Mouse (Mus musculus) brain, embryonic 18.5 days (tissue): Measurements from ENCODE around the gene Il16.

ENCODE experiments used
- DNase-seq: peaks from one replicate; pipeline ENCODE4 v3.0.0-alpha.2; 2012; ENCODE audit warnings: low read depth, low spot score

The Il16 gene

DNA sequence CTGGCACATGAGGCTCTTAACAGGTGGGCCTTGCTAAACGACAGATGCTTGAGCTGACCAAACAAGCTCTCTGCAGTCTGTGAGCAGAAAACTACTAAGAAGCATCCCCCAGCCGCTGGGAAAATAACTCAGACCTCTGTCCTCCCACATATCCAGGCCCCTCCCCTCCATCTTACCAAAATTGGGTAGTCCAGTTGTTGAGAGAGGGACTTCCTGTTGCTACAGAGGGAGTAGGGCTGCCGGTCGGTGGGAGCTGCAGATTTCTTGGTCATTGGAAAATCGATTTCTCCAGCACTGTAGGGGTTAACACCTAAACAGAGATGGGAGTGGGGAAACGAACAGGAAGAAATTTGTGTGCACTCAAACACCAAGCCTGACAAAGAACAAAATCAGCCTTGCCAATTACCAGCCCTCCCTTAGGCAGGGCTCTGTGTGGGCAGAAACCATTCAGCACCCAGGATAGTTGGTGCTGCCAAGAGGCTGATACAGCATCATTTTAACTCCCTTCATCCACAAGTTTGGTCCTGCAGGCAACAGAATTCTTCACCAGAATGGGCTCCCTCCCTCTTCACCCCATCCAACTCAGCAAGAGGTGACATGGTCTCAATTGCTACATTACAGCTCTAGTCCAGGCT lies 62.8 kb downstream of the Il16 start:
- no peak for DNase-seq

DNA sequence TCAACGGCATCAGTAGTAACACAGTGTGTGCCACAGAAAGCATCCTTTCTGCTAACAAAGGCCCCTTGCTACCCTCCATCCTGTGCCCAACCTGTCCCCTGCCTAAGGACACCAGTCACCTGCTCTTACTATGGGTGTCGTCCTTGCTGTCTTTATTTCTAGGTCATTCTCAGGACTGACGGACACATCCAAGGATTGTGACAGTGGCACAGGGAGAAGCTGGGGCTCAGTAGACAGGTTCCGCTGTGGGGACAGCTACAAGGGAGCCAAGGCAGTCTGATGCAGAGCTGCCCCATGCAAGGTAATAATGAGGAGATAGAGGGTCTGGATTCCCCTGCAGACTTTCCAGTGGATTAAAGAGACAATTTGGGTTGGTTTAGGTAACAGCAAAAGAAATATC lies 67.0 kb downstream of the Il16 start:
- no peak for DNase-seq

DNA sequence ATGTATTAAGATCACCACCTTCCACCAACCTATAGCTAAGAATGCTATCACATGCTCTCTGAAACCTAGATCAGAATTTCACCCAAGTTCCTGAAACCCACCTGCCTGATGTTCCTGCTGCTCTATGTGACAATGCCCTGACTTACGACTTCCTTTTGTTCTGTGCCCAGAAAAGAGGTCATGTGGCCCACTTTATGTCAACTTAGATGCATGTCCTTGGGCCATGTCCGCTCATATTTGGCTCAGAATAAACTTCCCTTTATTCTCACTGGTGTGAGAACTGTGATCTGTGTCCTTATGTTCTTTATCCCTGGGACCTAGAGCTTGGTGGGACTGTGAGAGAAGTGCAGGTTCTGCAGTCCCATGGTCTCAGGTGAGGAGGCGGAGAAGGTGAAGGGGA lies 68.2 kb downstream of the Il16 start:
- DNase-seq = no peak

DNA sequence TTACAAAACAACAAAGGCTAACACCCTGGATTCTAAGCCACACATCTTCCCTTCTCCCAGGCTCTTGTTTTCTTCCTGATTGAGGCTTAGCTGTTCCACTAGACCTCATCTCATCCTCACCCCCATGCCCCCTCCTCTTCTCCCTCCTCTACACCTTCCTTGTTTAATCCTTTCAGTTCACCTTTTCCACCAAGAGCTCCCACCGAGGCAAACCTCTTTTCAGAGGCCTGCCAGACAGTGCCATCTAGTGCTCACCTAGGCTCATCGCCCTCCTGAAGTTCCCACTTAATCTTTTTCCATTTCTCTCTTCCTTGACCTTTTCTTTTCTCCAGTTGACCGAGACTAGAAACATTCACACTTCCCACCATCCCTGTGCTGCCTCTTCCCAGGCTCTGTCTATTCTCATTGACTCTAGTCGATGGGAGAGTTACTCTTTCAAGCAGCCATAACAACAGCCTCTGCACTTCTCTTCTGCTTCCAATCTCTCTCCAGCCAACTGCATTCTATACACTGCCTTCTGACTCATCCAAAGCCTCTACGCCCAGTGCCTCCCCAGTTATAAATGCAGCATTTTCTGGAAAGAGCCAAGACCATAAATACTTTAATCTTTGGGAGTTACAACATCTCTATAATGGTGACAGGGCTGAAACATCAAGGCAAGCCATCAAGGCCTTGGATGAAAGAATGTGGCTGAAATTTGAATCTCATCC lies 69.8 kb downstream of the Il16 start:
- DNase-seq = no peak

DNA sequence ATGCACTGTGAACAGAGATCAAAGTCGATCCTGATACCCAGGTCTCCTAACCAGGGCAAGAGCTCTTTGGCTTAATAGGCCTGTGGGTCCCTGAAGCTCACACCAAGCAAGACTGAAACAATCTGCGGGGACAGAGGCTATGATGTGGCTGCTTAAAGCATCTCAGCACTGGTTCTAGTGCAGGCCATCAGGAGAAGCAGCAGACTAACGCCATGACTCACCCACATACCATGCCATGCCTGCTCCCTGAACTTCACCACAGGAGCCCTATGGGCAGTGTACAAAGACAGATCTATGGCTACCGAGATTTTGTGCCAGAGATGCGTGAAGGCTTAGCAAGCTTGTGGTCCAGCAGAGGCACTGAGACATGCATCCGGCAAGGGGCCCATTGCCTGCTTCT lies 74.0 kb downstream of the Il16 start:
- no peak for DNase-seq

DNA sequence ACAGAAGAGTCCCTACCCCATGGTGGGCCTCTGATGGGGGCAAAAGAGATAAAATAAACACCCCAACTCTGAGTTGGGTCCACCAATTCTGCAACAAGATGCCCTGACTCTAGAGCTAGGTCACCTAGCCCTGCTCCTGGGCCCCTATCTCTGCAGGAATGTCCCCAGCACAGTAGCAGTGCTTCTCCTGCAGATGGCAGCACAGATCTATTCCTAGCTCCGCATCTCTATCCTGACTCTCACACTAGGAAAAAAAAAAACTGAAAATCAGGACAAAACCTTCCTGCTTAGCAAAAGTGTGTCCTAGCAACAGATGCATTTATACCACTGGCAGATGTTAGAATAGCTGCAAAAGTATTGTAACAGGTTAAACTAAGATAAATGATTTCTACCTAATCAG lies 76.8 kb downstream of the Il16 start:
- peak; percentile 22 for DNase-seq

DNA sequence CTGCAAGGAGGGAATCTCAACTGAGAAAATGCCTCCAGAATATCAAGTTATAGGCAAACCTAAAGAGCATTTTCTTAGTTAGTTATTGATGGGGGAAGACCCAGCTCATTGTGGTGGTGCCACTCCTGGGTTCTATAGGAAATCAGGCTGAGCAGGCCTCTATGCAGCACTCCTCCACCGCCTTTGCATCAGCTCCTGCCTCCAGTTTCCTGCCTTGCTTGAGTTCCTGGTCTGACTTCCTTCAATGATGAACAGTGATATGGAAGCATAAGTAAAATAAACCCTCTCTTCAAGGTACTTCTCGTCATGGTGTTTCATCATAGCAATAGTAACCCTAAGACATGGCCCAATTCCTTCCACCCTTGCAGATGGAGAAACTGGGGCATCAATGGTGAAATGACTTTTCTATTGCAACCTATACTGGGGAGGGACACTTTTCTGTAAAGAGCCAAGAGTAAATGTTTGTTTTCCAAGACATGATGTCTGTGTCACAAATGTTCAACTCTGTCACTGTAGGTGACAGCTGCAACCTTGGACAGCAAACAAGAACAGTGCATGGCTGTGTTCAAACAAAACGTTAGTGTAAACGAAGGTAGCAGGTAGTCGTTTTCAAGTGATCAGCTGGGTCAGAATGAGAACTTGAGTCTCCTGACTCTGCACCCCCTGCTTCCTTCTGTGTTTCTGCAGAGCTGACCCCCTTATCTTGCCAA lies 77.4 kb downstream of the Il16 start:
- DNase-seq = no peak

DNA sequence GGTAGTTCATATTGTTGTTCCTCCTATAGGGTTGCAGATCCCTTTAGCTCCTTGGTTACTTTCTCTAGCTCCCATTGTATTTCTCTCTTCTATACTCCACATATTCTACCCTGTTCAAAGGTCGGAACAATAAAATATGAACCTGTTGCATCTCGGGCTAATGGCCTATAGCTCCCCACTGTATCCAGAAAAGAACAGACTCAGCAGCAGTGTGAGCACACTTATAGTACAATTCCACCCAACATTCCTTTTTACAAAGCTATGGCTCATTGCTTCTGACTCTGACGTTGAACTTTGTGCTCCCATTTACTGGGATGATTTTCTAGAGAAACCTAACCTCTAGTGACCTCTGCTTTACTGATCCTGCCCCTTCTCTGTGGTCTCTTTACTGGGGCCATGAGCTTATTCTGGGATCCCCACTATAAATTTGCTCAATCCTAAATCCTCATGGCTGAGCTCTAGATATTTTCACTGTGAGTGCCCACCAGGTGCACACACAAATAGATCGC lies 79.4 kb downstream of the Il16 start:
- DNase-seq = no peak

DNA sequence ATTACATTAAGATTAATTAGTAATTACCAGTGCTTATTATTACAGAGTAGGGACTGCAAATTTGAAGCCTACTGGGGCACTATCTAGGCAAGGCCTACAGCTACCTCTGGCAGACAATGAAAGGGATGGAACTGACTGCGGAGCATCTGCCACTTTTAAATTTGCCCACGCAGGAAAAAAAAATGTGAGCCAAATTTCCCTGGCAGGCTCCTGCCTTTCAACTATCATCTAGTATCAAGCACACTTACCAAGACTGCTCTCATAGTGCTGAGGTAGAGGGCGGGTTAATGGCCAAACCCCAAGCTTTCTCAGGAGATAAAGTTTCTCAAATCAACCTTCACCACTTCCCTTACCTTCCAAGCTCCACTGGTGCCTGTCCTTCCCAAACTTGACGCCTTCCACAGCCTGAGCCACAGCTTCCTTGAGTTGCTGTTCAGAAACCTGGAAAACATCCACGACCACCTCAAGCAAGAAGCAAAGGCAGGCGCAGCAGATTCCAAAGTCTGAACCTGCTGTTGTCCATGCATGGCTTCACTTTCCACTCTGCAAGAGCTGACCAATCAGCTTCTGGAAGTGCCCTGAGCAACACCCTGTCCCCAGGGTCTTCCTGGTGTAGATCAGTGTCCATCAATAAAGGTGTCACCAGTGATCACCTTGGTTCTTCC lies 82.7 kb downstream of the Il16 start:
- no peak for DNase-seq

DNA sequence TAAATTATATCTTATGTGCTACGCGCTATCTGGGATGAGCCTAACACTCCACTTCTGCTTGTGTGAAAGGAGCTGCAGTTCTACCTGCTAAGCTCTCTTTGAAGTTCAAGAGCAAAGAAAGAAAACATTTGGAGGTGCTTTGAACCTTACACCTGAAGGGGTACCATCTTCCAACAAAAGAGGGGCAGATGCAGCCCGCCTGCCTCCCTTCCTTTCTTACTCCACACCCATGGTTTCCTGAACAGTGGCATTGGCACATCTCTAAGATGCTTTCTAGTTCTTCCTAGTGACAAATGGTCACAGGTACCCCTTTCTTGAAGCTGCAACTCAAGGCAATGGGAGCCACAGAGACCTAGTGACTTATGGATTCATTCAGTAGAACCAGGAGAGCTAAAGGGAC lies 83.8 kb downstream of the Il16 start:
- no peak for DNase-seq

DNA sequence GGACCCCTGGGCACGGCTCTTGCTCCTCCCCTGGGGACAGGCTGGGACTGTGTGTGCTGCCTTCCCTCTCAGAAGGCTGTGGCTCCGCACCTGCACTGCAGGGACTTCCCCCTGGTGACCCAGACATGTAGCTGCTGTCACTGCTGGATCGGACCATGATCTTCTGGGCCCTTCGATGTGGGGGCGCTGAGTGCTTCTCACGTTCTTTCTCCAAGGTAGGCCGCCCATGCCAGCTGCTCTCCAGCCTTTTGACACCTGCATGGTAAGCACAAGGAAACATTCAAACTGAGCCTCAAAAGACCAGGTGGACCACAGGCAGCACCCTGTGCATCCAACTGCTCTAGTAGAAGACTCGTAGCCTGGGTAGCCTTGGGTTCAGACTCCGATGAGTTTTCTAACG lies 84.5 kb downstream of the Il16 start:
- DNase-seq = no peak

DNA sequence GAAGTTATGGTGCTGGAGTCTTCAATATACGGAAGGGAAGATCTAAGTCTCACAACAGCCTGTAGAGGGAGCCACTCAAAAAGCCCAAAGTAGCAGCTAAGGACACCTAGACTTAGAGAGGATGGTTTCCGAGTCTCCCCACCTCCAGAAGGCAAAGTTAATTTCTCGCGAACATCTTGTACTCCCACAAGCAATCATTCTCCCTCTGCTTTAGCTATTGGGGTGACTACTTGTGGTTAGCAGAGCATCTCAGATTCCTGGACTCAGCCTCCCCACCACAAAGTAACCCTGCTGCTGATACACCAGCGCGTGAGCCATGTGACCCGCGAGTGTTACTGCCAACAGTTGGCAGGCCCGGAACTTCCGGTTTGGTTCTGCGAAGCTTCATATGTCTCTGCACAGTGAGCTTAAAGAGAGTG lies 85.2 kb downstream of the Il16 start:
- no peak for DNase-seq

DNA sequence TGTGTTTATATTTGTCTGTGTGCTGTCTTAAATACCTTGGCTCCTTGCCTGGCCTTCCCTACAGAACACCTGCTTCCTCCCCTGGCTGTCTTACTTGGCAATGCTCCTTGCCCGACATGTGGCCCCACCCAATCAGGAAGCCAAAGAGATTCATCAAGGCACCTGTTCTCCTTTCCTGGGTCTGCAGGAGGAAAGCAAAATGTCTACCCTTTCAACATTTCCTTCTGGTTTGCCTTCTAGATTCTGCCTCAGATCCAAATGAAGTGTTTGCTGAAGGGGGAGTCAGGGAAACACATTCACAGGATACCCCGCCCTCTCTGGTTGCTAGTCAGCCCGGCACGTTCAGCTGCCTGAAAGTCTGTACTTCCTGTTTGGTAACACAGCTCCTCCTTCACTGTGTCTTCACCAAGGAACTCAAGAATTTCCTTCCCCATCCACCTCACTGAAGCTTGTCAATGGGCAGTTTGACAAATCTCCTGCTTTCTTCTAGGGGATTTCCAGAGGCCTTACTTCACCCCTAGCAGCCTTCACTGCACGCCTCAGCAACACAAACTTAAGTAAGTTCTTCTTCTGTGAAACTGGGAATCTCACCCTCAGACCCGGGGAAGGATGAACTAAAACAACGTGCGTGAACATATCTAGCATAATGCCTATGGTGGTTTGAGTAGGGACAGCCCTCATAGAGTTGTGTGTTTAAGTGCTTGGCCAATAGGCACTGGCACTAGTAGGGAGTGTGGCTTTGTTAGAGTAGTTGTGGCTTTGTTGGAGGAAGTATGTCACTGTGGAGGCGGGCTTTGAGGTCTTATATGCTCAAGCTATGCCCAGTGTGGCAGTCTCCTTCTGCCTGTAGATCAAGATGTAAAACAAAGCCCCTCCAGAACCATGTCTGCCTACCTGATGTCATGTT lies 86.1 kb downstream of the Il16 start:
- DNase-seq = no peak

DNA sequence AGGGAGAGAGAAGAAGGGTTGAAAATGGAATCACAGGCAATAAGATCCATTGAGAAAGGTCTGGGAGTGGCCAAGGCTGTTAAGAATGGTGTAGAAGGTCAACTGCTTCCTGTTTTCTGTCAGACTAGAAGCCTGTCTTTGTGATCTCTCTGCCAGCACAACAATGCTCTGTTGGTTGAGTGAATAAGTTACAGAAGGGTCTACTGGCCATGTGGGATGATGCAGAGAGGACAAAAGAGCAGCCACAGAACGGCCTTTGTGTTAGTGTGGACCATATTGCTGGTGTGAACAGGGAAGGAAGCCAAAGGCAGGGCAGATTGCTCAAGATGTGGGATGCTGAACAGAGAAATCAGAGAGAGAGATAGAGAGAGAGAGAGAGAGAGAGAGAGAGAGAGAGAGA lies 86.8 kb downstream of the Il16 start:
- DNase-seq = no peak

DNA sequence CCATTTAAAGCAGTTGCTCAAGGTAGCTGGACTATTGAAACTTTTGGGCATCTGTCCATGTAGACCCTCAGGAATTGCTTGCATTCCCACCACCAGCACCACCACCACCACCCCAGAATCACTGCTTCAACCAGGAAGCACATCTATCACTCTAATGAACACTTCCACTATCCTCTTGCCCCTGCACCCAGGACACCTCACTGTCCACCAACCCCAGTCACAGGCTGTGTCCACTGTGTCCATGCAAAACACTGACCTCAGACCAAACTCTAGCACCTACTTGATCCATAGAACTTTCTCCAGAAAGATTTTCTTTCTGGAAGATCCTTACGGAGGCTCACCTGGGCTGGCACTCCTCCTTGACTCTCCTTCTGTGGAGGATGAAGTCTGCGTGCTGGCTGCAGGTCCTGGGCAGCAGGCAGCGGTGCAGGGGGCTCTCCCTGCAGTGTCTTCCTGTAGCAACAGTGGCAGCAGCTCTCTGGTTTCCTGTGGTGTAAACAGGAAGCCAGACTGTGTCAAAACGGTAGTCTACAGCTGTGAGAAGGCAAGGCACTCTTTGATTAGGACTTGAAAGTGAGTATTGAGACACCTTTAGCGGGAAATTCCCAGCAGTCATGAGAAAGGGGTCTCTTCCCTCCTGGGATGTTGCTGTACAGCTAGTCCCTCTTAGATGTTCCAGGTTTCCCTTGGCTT lies 90.4 kb downstream of the Il16 start:
- DNase-seq = no peak

DNA sequence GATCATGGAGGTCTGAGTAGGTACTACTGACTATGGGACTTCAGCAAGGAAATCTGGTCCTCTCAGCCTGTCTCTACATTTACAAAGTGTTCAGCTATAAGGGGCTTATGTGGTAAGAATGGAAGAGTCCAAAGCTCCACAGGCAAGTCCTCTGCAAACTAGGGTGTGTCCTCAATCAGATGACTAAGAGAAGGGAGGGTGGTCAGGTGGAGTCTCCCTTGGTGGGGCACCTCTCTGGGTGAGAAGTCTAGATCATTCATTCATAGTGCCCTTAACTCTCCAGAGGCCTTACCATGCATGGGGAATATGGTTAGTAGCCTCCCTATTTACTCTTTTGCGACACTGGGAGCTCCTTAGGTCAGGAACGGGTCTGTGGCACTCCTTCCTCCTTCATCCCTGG lies 91.3 kb downstream of the Il16 start:
- DNase-seq = no peak

DNA sequence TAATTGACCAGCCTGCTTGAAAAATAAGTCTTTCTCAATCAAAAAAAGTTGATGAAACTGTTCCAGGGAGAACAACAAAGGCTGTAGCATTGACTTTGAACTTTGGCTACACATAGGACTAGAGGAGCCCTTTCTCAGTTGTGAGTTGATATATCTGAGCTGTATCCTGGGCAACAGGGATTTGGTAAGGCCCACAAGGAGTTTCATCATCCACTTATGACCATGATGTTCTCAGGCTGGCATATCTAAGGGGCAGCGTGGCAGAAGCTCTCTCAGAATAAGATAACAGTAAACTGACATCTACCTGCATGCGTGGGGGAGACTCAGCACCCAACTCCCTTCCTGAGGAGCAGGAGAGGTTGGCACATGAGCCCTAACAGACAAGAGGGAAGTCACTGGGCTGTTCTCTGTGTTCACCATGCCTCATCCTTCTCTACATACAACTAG lies 91.9 kb downstream of the Il16 start:
- DNase-seq = no peak

DNA sequence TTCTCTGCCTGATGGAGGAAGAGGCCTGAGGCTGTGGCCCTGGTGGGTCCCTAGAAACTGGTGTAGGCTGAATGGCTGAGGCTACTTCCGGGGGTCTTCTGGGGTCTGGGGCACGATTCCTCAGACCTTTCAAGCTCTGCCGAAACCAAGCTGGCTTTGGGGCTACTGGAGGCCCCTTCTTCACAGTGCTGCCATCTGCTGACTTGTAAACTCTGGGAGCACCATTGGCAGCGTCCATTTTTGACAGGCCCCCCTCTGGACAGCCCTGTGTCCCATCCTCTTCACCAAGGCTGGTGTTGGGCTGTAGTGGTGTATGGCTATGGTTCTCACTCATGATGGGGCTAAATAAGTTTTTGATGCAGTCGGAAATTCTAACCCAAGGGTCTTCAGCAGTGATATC lies 93.0 kb downstream of the Il16 start:
- DNase-seq = no peak

DNA sequence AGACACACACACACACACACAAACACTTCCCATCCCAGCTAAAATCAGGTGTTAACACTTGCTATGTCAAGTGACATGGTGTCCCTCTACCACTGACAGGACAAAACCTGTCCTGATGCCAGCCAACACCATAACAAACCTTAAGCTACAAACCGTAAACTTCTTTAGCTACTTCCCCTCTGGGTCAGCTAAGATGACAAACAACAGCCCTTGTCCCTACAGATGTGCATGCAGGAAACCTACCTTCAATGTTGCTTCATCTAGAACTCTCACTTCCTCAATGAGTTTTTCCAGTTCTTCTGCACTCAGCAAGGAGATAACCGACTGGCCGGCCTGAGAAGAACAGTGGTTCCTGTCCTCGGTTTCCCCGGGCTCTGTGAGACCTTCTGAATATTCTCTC lies 94.9 kb downstream of the Il16 start:
- DNase-seq = no peak

DNA sequence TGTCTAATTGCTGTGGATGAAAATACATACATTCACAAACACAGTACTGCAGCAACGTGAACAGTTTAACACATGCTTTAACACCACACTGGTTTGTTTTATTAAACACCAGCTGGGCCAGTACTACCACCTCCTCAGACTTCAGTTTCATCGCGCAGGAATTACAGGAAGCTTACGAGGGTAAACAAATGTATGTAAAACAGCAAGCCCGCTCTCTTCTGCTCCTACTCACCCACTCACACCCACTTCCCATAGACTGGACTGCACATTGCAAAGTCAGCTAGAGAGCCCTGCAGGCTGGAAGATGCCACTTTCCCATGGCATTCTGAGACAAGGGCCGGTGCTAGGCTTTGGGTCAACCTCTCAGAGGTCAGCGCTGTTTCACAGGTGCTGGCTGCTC lies 96.7 kb downstream of the Il16 start:
- no peak for DNase-seq

DNA sequence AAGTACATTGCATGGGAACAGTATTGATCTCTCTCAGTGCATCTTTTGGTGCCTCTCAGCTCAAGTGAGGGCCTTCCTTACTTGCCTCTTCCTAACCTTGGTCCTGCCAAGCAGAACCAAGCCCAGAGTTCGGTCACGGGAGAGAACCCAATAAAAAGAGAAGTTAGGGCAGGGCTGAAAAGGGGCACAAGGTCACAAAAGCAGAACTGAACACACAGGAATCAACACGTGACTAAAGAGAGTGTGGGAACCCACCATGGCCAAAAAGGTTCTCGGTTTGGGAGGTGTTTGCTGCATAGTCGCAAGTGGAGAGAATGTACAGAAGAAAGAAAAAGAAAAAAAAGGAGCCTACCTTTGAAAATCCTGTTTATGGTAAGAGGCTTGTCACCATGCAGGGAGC lies 100.0 kb downstream of the Il16 start:
- no peak for DNase-seq
